Mouse (Mus musculus) embryonic facial prominence, embryonic 14.5 days (tissue): ENCODE results near the gene Ptprg. TPM values are rescaled to one million over a fixed set of nuclear protein-coding genes. Genes with fewer than 3 reads are reported as not detected.

ENCODE experiments used
- ATAC-seq: fragments of 200-750 bp; cut with Nextera tagmentation; 2 replicates; pipeline ENCODE4 v1.8.0; 2017; ENCODE audit warnings: low read depth, moderate number of reproducible peaks, moderate TSS enrichment
- DNase-seq: peaks from one replicate; pipeline ENCODE4 v3.0.0-alpha.2; 2015; ENCODE audit warnings: low spot score
- H3K27ac ChIP-seq: fragments of 300-500 bp; sonication (generic); replicated peaks from 2 replicates; pipeline ENCODE4 v1.5.1; 2014; ENCODE audit warnings: low read depth, mild to moderate bottlenecking, low read length, moderate library complexity
- H3K27me3 ChIP-seq: fragments of 300-500 bp; sonication (generic); replicated peaks from 2 replicates; pipeline ENCODE4 v1.6.1; 2014; ENCODE audit warnings: low read length; ENCODE audit not compliant: control insufficient read depth, insufficient read depth
- H3K36me3 ChIP-seq: fragments of 300-500 bp; sonication (generic); 2 replicates; pipeline ENCODE4 v1.6.1; 2014; ENCODE audit warnings: low read length, mixed read lengths; ENCODE audit not compliant: control insufficient read depth, insufficient read depth
- H3K4me1 ChIP-seq: fragments of 300-500 bp; sonication (generic); 2 replicates; pipeline ENCODE4 v1.6.1; 2014; ENCODE audit warnings: antibody characterized with exemption, low read length; ENCODE audit not compliant: control insufficient read depth, insufficient read depth
- H3K4me2 ChIP-seq: fragments of 300-500 bp; sonication (generic); 2 replicates; pipeline ENCODE4 v1.6.1; 2014; ENCODE audit warnings: low read depth, mild to moderate bottlenecking, low read length, moderate library complexity, mixed read lengths
- H3K4me3 ChIP-seq: fragments of 300-500 bp; sonication (generic); 2 replicates; pipeline ENCODE4 v1.5.1; 2014; ENCODE audit warnings: low read depth, mild to moderate bottlenecking, low read length
- H3K9ac ChIP-seq: fragments of 300-500 bp; sonication (generic); 2 replicates; pipeline ENCODE4 v1.6.1; 2014; ENCODE audit warnings: low read depth, mild to moderate bottlenecking, low read length, moderate library complexity, mixed read lengths
- H3K9me3 ChIP-seq: fragments of 300-500 bp; sonication (generic); 2 replicates; pipeline ENCODE4 v1.6.1; 2016; ENCODE audit warnings: low read length; ENCODE audit not compliant: control insufficient read depth
- WGBS: fragments of 180-500 bp; shearing (Covaris S2); extraction: QIAGEN DNeasy Blood & Tissue Kit; methylation state at CpG from one replicate; pipeline ENCODE4 v1.1.7; 2014; 5-methylcytosine and 5-hydroxymethylcytosine counted together
- polyA plus RNA-seq: library from polyadenylated mRNA; unstranded; fragments of >200 nt; fragmentation: Nextera tagmentation; extraction: Ambion mirVana; gene quantifications from 2 replicates; pipeline ENCODE4 v1.2.1, GENCODE M21; 2014

Ptprg gene
- polyA plus RNA-seq, 1 experiment from 2014 or later, result 23.5 TPM

DNA sequence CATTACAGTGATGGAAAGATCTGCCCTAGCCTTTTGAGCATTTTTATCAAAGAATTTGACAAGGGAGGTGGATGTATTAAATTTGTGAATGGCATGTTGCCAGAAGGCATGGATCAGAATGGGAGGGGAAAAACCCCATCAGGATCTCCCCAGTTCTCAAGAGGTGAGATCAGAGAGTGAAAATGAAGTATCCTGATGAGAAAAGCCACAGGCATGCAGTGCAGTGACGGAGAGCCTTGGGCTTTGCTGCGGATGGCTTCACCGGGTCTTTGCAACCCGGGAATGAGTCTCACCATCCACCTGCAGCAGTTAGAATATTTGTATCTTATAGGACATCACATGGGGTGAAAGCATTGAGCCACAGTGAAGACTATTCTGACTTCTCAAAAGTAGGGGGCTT lies 385.6 kb downstream of the Ptprg start:
- DNase-seq, result no peak
- Histone ChIP-seq H3K9me3 (no peaks in the 10 kb centered on the region), H3K27me3 (no peaks in the 10 kb centered on the region), H3K9ac (no peak overlapping the region), H3K4me1 (no peaks in the 10 kb centered on the region), H3K4me3 (no peak overlapping the region), H3K27ac (no peak overlapping the region), H3K4me2 (no peak overlapping the region), H3K36me3 (no peaks in the 10 kb centered on the region)
- 71% methylated on average over 4 of the region's 4 CpGs for WGBS
- no peak for ATAC-seq

DNA sequence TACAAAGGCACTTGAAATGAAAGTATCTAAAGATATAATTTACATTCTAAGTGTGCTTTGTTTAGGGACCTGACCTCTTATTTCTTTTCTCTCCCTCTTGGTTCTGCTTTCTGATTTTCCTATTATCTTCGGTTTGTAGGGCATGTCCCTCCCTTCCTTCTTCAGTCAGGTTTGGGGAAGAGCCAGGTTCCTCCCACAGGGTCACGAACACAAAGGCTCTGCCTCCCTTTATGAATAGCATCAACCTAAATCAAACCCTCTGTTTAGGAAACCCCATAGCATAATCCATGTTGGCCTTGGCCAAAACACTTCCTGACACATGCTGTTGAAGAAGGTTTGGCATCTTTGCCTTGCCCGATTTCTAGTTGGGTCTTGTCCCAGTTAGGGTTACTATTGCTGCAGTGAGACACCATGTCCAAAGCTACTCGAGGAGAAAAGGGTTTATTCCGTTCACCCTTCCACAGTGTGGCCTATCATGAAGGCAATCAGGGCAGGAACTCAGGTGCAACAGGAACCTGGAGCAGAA lies 388.7 kb downstream of the Ptprg start:
- DNase-seq, result no peak
- H3K9me3 ChIP-seq, result no peaks in the 10 kb centered on the region
- no peaks in the 10 kb centered on the region for H3K27me3 ChIP-seq
- H3K4me3 ChIP-seq, result no peak overlapping the region
- H3K4me2 ChIP-seq, result no peak overlapping the region
- H3K9ac ChIP-seq, result no peak overlapping the region
- no peak overlapping the region for H3K27ac ChIP-seq
- H3K36me3 ChIP-seq, result no peaks in the 10 kb centered on the region
- WGBS, result 72% methylated on average over 5 of the region's 5 CpGs
- ATAC-seq, result no peak
- no peaks in the 10 kb centered on the region for H3K4me1 ChIP-seq

DNA sequence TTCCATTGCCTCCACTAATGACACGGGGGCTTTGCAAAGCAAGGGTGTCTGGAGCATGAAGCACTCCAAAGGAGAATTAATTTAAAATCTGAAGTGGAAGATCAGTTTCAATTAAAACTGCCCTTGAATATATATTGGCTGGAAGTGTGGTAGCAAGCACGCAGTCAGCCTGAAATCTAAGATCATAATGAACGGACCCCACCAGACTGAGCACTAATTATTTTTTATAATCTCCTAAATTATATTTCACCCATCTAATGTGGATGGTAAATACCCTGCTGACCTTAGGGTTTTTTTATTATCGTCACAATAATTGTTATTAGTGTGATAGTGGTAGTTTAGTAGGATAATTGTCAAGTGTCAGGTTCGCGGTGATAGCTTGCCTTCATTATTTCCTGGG lies 397.0 kb downstream of the Ptprg start:
- 83% methylated on average over 6 of the region's 6 CpGs for WGBS
- Histone ChIP-seq H3K4me3 (no peak overlapping the region), H3K9ac (no peak overlapping the region), H3K27me3 (no peaks in the 10 kb centered on the region), H3K9me3 (no peaks in the 10 kb centered on the region), H3K36me3 (peaks cover 4% of the 10 kb centered on the region; the same call in 1 of the 2 replicates), H3K4me2 (no peak overlapping the region), H3K4me1 (no peaks in the 10 kb centered on the region), H3K27ac (no peak overlapping the region)
- ATAC-seq, result no peak
- no peak for DNase-seq

DNA sequence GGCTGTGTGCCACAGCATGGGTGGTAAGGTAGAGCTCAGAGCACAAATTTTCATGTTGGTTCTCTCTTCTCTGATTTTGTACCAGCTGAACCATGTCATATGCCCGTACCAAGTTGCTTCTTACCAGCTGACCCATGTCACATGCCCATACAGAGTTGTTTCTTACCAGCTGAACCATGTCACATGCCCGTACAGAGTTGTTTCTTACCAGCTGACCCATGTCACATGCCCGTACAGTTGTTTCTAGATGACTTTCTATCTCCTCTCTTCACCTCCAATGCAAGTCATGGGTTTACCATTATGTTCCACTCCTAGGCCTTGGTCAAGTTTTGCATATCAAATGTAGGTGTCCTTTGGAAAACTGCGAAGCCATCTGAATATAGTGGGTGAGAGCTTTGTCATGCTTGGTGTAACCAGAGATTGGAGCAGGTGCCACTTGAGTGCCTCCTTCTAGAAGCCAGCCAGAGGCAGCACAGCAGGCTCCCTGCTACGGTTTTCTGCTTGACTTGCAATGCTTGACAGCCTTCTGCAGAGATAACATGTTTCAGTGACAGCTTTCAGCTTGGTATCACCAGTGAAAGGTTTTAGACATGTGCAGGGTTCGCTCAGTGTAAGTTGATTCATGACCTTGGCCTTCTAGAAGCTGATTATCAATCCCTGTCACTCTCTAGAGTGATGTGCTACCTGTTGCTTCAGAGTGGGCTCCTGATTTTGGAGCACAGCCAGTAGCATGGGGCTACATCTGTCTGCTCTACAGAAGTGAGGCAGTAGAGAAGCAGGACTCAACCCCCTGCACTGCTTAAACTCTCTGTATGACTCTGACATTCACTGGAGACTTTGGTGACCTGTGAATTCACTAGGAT lies 401.9 kb downstream of the Ptprg start:
- WGBS, result 83% methylated on average over 6 of the region's 6 CpGs
- H3K27ac ChIP-seq, result no peak overlapping the region

DNA sequence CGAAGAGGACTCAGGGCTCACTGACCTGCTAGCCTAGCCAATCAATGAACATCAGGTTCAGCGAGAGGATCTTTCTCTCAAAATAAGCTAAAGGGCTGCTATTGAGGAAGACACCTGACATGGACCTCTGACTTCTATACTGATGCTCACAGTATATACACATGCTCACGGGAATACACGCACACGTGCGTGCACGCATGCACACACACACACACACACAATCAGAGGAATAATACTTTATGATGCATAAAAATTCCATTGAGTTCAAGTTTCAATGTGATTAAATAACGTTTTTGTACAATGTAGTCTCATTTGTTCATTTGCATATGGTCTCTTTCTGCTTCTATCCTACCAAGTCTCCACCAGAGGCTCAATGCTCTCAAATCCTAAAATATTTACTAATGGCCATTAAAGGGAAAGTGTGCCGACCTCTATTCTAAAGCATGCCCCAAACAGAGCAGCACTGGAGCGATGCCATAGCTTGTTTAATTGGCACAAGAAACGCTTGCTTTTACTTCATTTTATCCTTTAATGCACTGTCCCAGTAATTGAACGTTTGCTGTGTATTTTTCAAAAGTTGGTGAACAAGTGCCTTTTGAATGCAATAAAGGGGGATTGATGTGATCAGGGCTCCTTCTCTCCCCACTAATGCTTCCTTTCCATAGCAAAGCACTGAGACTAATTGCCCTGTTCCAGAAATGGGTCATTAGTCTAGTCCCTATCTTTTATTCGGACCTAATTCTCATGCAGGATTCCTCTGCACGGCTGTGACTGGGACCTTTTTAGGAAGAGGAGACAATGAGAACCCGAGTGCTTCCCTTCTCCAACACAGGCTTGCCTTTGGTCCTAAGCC lies 407.2 kb downstream of the Ptprg start:
- 82% methylated on average over 15 of the region's 15 CpGs for WGBS
- H3K9ac ChIP-seq, result no peak overlapping the region
- H3K4me3 ChIP-seq, result no peak overlapping the region
- DNase-seq (no peak), ATAC-seq (no peak)
- H3K36me3 ChIP-seq, result no peaks in the 10 kb centered on the region
- H3K27ac ChIP-seq, result no peak overlapping the region
- no peaks in the 10 kb centered on the region for H3K27me3 ChIP-seq
- H3K9me3 ChIP-seq, result no peaks in the 10 kb centered on the region
- H3K4me1 ChIP-seq, result no peaks in the 10 kb centered on the region
- no peak overlapping the region for H3K4me2 ChIP-seq

More for the DNA sequence above, 401.9 kb downstream of the Ptprg start:
- DNase-seq, result no peak
- Histone ChIP-seq H3K27me3 (no peaks in the 10 kb centered on the region), H3K9me3 (no peaks in the 10 kb centered on the region), H3K4me2 (no peak overlapping the region), H3K4me1 (no peaks in the 10 kb centered on the region), H3K9ac (no peak overlapping the region), H3K4me3 (no peak overlapping the region), H3K36me3 (peaks cover 4% of the 10 kb centered on the region; the same call in 1 of the 2 replicates)
- ATAC-seq, result no peak

DNA sequence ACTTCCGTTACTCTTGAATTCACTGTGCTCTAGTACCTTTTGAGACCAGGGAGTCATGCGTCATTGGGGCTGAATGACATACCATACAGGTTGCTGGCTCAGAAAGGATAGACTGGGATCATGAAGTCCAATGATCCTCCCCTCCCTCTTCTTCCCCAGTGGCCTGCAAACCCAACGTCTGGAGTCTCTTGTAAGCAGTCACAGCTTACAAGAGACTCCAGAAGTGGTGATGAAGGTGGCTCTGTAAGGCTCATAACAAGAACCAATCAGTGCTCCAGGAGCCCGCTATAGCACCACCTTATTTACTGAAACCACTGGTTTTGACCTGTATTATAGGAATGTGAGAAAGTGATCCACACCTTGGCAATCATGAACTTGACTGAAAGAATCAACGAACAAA lies 408.8 kb downstream of the Ptprg start:
- 84% methylated on average over 5 of the region's 5 CpGs for WGBS
- no peak for DNase-seq
- Histone ChIP-seq H3K27ac (no peak overlapping the region), H3K9ac (no peak overlapping the region), H3K9me3 (no peaks in the 10 kb centered on the region), H3K4me2 (no peak overlapping the region), H3K4me1 (peaks cover 7% of the 10 kb centered on the region; the same call in 1 of the 2 replicates), H3K27me3 (no peaks in the 10 kb centered on the region), H3K36me3 (no peaks in the 10 kb centered on the region), H3K4me3 (no peak overlapping the region)
- ATAC-seq, result no peak

DNA sequence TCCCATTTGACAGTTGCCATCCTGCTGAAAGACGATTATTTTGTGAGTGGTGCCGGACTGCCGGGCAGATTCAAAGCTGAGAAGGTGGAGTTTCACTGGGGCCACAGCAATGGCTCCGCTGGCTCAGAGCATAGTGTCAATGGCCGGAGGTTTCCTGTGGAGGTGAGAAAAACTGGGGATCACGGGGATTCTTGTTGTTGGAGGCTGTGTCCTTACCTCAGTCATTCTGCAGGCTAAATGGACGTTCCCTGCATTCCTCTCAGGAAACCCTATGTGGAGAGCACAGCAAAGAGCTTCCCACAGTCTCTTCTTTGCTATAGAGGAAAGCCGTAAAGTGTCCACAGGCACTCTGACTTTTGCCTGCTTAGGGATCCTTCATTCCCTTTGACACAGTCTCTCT lies 409.2 kb downstream of the Ptprg start:
- Histone ChIP-seq H3K9ac (no peak overlapping the region), H3K4me1 (peaks cover 7% of the 10 kb centered on the region; the same call in 1 of the 2 replicates), H3K36me3 (no peaks in the 10 kb centered on the region), H3K27ac (no peak overlapping the region), H3K4me2 (no peak overlapping the region), H3K27me3 (no peaks in the 10 kb centered on the region), H3K9me3 (no peaks in the 10 kb centered on the region), H3K4me3 (no peak overlapping the region)
- ATAC-seq, result no peak
- WGBS, result 85% methylated on average over 8 of the region's 8 CpGs
- DNase-seq, result no peak

DNA sequence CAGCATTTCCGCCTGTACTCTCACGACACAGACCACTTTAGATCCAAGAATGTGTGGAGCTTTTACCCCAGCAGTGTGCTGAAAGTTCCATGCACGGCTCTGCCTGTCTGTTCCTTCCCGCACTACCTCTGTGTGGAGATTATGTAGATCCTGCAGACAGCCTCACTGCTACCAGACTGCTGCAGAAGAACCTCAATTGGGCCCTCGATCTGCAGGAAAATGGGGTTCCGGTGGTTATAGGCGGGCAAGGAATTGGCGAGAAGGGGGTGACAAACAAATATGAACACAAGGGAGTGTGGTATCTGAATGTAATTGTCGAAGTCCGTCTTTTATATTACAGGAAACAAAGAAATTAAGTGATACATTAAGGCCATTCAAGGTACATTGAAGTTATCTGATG lies 410.5 kb downstream of the Ptprg start:
- no peaks in the 10 kb centered on the region for H3K9me3 ChIP-seq
- 89% methylated on average over 10 of the region's 10 CpGs for WGBS
- no peak overlapping the region for H3K9ac ChIP-seq
- no peak overlapping the region for H3K4me2 ChIP-seq
- peaks cover 7% of the 10 kb centered on the region; the same call in 1 of the 2 replicates for H3K4me1 ChIP-seq
- no peaks in the 10 kb centered on the region for H3K36me3 ChIP-seq
- H3K4me3 ChIP-seq, result no peak overlapping the region
- ATAC-seq (no peak), DNase-seq (no peak)
- H3K27ac ChIP-seq, result no peak overlapping the region
- no peaks in the 10 kb centered on the region for H3K27me3 ChIP-seq
